Mouse (Mus musculus) frontal cortex, adult (tissue): Measurements from ENCODE around the gene Sema6d.

Experiments
- ATAC-seq: cut with Nextera tagmentation; 2 replicates; pipeline ENCODE4 v1.9.2; 2017; ENCODE audit warnings: mild to moderate bottlenecking, moderate library complexity, mixed read lengths; ENCODE audit not compliant: low TSS enrichment

Gene Sema6d

DNA sequence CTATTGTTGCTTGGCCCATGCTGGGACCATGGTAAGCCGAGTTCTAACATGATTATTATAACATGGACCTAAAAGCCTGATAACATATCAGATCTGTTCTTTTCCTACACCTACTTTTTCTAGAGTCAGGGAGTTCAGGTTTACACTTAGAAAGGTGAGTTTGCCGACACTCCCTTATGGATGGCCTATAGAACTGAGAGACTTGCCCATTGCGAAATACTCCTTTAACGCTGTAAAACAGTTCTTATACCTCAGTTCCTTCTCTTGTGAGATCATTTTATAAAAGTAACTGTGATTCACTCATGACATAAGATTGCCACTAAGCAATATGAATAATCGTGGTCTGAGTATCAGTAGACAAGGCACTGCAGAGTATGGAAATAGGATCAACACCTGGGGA is 307.5 kb downstream of the Sema6d start:
- ATAC-seq = no peak

GRCm38 (mm10) chr2:124399611-124400010 is 309.8 kb downstream of the Sema6d start:
- no peak for ATAC-seq

GRCm38 (mm10) chr2:124401727-124402380 is 312.1 kb downstream of the Sema6d start:
- ATAC-seq = no peak

GRCm38 (mm10) chr2:124403571-124403970 is 313.8 kb downstream of the Sema6d start:
- ATAC-seq = no peak

- ATAC-seq = no peak
These were observed 314.2 kb downstream of the Sema6d start for GRCm38 (mm10) chr2:124403981-124404380.

- peak; percentile 60 for ATAC-seq
These were observed 315.1 kb downstream of the Sema6d start for GRCm38 (mm10) chr2:124404631-124405562.

DNA sequence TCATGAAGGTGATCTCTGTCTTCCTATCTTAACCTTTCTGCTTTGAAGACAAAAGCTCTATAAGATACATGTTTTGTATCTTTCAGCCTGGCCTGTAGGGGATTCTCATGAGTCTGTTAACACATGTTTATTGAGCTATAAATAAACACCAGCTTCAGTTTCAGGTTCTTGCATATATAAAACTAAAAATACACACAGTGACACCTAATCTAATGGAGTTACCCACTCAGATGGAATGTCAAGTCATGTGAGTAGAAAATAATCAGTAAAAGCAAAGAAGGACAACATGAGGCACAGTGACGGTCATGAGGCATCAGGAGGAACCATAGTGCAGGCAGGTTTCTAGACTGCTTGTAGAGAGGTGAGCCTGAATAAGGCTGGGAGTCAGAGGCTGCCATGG is 319.2 kb downstream of the Sema6d start:
- ATAC-seq = no peak

DNA sequence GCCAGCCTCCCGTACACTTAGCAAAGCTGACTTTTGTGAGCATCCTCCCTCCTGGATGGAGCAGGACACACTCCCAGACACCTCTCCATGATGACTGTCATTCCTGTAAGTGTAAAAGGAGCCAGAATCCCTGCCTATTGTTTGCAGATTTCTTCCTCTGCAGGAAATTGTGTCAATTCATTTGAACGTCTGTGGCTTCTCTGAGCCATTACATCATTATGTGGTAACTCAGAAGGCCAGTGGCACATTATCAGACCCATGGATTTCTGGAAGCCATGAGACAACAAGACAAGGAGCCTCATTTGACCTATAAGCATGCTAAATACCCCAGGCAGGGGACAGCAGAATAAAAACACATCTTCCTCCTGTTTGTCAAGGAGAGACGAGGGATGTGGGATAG is 327.0 kb downstream of the Sema6d start:
- ATAC-seq = no peak

DNA sequence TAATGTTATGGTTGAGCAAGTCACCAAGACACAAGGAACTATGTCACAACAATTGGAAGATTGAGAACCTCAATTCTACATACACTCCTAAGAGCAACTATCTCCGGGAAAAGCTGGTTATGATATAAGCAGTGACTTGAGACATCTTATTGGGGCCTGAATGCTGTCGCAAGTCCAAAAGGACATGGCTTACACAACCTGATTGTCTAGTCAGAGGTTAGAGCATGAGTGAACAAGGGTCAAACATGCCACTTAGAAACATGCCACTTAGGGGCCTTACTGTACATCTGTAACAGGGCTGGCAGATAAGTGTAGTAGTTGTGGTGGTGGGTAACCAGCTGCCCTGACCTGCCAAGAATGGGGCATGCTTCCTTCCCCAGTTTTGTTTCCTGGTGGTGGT is 328.6 kb downstream of the Sema6d start:
- no peak for ATAC-seq

GRCm38 (mm10) chr2:124420170-124420825 is 330.5 kb downstream of the Sema6d start:
- ATAC-seq = no peak

- ATAC-seq = peak; percentile 38
These were observed 340.0 kb downstream of the Sema6d start for GRCm38 (mm10) chr2:124429744-124430143.

DNA sequence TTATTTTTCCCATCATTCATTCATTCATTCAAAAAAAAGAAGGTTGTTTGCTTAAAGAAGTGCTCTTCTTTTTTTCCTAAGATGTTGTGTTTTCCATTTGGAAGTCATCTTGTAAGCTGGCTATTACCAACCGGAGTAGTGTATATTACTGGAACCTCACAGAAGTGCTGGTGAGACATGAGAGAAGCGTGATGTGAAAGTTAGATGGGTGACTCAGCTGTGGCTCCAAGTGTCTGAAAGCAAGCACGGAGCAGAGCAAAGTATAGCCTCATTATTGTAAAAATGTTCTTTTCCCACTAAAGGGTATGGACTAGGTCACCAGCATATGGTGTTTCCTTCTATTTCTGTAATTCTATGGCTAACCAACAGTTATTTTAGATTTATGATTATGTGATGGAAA is 340.9 kb downstream of the Sema6d start:
- ATAC-seq = peak; percentile 75

GRCm38 (mm10) chr2:124435382-124436002 is 345.7 kb downstream of the Sema6d start:
- ATAC-seq = no peak

DNA sequence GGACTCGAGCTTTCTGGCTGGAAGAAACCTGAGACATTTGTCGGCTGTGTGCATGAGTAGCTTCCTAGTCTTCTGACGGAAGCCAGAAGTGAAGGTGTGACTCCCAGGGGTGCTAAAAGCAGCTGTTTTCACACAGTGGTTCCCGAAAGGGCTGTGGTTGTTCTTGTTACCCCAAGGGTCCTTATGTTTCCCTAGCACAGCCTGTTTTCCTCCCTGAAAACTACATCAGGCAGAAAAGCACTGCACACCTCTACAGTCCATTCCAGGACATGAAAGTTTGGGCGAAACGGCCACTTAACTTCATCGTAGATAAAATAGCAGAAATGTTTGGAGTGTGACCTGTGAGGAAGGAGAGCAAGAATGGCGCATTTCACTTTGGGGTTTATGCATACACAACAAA is 346.9 kb downstream of the Sema6d start:
- ATAC-seq = no peak

DNA sequence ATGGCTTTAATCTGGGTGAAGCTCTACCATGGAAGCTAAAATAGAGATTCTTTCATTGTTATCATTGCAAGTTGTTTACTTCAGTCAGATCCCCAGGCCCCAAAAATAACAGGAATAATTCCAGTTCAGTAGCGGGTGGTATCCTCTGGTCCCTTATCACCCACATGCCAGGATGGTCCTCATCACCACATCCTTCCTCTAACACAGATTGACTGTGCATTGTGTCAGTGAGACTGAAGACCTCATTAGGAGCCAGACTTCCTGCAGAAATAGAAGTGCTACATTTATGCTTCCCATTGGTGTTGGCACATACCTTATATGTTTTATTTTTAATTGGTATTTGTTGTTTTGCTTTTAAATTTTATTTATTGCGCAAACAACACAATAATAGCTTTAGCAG is 354.4 kb downstream of the Sema6d start:
- no peak for ATAC-seq

- no peak for ATAC-seq
These were observed 366.1 kb downstream of the Sema6d start for GRCm38 (mm10) chr2:124455881-124456280.

DNA sequence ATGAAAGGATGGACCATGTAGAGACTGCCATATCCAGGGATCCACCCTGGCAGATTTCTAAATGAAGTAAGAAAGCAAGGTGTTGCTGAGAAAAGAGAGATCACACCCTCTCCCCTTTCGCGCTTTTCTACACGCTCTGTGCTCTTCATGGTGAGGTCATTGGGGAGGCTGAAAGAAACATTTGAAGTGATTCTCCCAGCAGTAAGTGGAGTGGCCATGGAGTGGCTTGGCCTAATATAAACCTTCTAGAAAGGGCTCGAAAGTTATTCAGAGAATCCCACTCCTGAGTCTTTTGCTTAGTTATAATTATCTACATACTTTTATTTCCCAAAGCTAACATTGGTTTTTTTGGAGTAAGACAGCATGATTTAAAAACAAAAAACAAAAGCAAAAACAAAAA is 367.2 kb downstream of the Sema6d start:
- ATAC-seq = no peak

DNA sequence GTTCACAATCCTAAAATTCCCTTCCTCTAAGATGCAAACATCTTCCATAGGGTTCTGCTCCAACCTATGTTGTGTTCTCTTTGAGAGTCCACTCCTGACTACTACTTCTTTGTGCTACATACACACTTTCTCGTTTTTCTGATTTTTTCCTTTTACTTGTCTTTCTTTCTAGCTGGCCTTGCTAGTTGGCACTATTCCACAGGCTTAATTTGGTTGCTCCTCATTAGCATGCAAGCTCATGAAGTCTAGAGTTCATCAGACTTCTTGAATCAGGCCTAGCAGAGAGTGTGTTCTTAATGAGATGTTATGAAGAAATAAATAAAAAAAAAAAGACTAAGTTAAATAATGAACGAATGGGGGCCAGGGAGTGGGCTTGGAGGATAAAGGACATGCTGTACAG is 368.3 kb downstream of the Sema6d start:
- ATAC-seq = no peak

- no peak for ATAC-seq
These were observed 371.2 kb downstream of the Sema6d start for GRCm38 (mm10) chr2:124460956-124461355.

DNA sequence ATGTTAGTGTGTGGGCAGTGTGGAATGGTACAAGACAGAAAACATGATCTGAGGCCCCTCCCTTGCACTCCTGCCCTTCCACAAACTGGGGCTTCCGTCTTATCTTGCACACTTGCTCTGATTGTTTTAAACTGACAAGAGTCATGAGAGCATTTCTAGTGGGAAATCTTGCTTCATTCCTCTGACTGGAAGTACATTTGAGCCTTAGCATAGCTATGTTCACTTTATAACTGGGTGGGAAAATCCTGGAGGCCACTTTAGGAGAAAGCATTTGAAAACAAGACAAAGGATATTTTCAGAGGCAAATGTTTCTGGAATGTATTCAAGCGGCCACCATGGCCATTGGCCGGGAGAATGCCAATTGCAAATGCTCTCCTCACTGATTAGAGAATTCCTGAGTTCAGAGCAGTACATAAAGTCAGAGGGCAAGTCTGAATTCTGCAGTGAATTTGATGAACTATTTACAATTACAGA is 371.6 kb downstream of the Sema6d start:
- ATAC-seq = no peak

DNA sequence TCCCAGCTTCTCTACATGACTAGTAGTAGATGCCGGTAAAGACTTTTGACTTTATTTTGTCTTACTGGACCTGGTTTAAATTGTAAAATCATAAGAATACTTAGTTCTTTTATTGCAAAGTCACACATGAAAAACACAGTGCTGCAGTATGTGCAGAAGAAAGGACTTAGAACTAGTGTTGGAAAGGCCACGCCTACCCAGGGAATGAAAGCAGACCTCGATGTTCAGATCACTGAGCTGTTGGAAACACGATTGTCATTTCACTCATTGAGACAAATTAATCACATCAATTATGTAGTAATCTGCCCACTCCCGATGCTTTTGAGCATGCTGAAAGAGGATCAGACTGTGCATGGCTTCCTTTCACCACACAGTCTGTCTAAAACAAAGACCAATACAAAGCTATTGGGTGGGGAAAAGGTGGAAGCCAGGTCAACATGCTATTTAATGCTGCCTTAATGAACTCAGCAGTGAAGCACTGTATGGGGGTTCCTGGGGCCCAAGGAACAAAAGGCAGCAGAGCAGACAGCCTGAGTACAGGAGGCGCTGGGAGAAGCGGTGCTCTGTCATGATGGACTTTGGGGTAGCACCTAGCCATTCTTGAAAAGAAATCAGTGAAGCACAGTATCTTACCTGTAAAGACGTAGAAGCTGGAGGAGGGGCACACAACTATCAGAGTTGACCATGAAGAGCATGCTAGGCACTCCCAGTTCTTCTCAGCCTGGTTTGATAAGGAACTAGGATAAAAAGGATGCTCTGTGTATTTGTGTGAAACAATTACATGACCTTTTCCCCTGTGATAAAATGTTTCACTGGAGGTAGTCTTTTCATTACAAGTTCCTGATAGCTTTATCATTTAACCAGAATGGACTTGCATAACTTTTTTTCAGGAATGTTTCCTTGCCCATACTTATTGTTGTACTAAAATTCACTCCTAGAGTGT is 375.5 kb downstream of the Sema6d start:
- no peak for ATAC-seq
